Mouse (Mus musculus): Measurements from ENCODE around the gene Serhl. TPM values are rescaled to one million over a fixed set of nuclear protein-coding genes. Genes with fewer than 3 reads are reported as not detected.

Serhl gene
- total and polyA plus RNA-seq, 3 experiments: 52.0 to 123 (median 59.5) TPM

- in situ Hi-C loops (cut with MboI; ENCODE audit: low pct_ligation_motif_present, low pct_unique_long_range_greater_than_20kb, low sequenced_read_pairs) (no loop called here), dilution Hi-C loops (cut with MboI; ENCODE audit: extremely low pct_ligation_motif_present, extremely low pct_unique_long_range_greater_than_20kb, low sequenced_read_pairs) (no loop called here)
- no peak for DNase-seq (ENCODE audit: extremely low read depth)
- no peak overlapping the region for H3K9ac ChIP-seq (ENCODE audit: insufficient read depth, low read depth)
- no peaks in the 10 kb centered on the region for H3K27me3 ChIP-seq (replicated peaks)
- no peaks in the 10 kb centered on the region for H3K9me3 ChIP-seq (replicated peaks; ENCODE audit: low read length)
- no peaks in the 10 kb centered on the region for H3K79me2 ChIP-seq (replicated peaks; ENCODE audit: control insufficient read depth, extremely low read depth, insufficient read depth, poor library complexity, severe bottlenecking)
- peaks cover 0 to 30% of the 10 kb centered on the region in 2 experiments; a peak in 2 of 4 replicates for H3K4me1 ChIP-seq (ENCODE audit: control insufficient read depth in 1 of 2, insufficient read depth in 2 of 2)
- H3K27ac ChIP-seq (ENCODE audit: insufficient read depth, low read depth): no peak overlapping the region
- no peak overlapping the region for H3K4me2 ChIP-seq (ENCODE audit: insufficient read depth, low read depth, poor library complexity, severe bottlenecking)
- no peak overlapping the region for H3K4me3 ChIP-seq (replicated peaks in 1 of 3; ENCODE audit: low read depth in 2 of 3, low read length in 2 of 3, poor library complexity in 1 of 3)
- H3K36me3 ChIP-seq (replicated peaks in 1 of 2; ENCODE audit: control insufficient read depth in 1 of 2, insufficient read depth in 1 of 2, low read length in 1 of 2): peaks cover 26 to 65% of the 10 kb centered on the region in 2 experiments
- TF ChIP-seq NELFE (IDR thresholded peaks at IDR 0.05; ENCODE audit: low read depth, low read length): no peak
- no peak for TF ChIP-seq E2F4 (IDR thresholded peaks at IDR 0.05; ENCODE audit: insufficient replicate concordance, low read depth, low read length)
- no peak for TF ChIP-seq TCF12 (IDR thresholded peaks at IDR 0.05; ENCODE audit: low read depth, low read length)
Measured at GRCm38 (mm10) chr15:83103111-83103510, 13.8 kb downstream of the Serhl start.

GRCm38 (mm10) chr15:83106426-83106825 lies 17.1 kb downstream of the Serhl start:
- H3K9me3 ChIP-seq (replicated peaks; ENCODE audit: low read length): no peaks in the 10 kb centered on the region
- no peaks in the 10 kb centered on the region for H3K79me2 ChIP-seq (replicated peaks; ENCODE audit: control insufficient read depth, extremely low read depth, insufficient read depth, poor library complexity, severe bottlenecking)
- H3K4me1 ChIP-seq (ENCODE audit: control insufficient read depth in 1 of 2, insufficient read depth in 2 of 2): peaks cover 0 to 26% of the 10 kb centered on the region in 2 experiments; a peak in 2 of 4 replicates
- dilution Hi-C loops (cut with MboI; ENCODE audit: extremely low pct_ligation_motif_present, extremely low pct_unique_long_range_greater_than_20kb, low sequenced_read_pairs): no loop called here
- in situ Hi-C loops (cut with MboI; ENCODE audit: low pct_ligation_motif_present, low pct_unique_long_range_greater_than_20kb, low sequenced_read_pairs): no loop called here
- no peak overlapping the region for H3K4me3 ChIP-seq (replicated peaks in 1 of 3; ENCODE audit: low read depth in 2 of 3, low read length in 2 of 3, poor library complexity in 1 of 3)
- TF ChIP-seq NELFE (IDR thresholded peaks at IDR 0.05; ENCODE audit: low read depth, low read length) (no peak), PAX5 (IDR thresholded peaks at IDR 0.05; ENCODE audit: low read length) (no peak)
- H3K27me3 ChIP-seq (replicated peaks): no peaks in the 10 kb centered on the region
- H3K36me3 ChIP-seq (replicated peaks in 1 of 2; ENCODE audit: control insufficient read depth in 1 of 2, insufficient read depth in 1 of 2, low read length in 1 of 2): peaks cover 33 to 86% of the 10 kb centered on the region in 2 experiments
- H3K27ac ChIP-seq (ENCODE audit: insufficient read depth, low read depth): no peak overlapping the region
- H3K4me2 ChIP-seq (ENCODE audit: insufficient read depth, low read depth, poor library complexity, severe bottlenecking): no peak overlapping the region
- no peak overlapping the region for H3K9ac ChIP-seq (ENCODE audit: insufficient read depth, low read depth)
- no peak for DNase-seq (ENCODE audit: extremely low read depth)

GRCm38 (mm10) chr15:83107814-83108213 lies 18.5 kb downstream of the Serhl start:
- H3K36me3 ChIP-seq (replicated peaks in 1 of 2; ENCODE audit: control insufficient read depth in 1 of 2, insufficient read depth in 1 of 2, low read length in 1 of 2): peaks cover 31 to 83% of the 10 kb centered on the region in 2 experiments

GRCm38 (mm10) chr15:83111290-83111689 lies 22.0 kb downstream of the Serhl start:
- H3K36me3 ChIP-seq (replicated peaks in 1 of 2; ENCODE audit: control insufficient read depth in 1 of 2, insufficient read depth in 1 of 2, low read length in 1 of 2): peaks cover 39 to 78% of the 10 kb centered on the region in 2 experiments
- no peak for DNase-seq (ENCODE audit: extremely low read depth)
- H3K9me3 ChIP-seq (replicated peaks; ENCODE audit: low read length): no peaks in the 10 kb centered on the region
- H3K4me1 ChIP-seq (ENCODE audit: control insufficient read depth in 1 of 2, insufficient read depth in 2 of 2): peaks cover 2 to 35% of the 10 kb centered on the region in 2 experiments; a peak in 3 of 4 replicates
- in situ Hi-C loops (cut with MboI; ENCODE audit: low pct_ligation_motif_present, low pct_unique_long_range_greater_than_20kb, low sequenced_read_pairs): no loop called here
- H3K79me2 ChIP-seq (replicated peaks; ENCODE audit: control insufficient read depth, extremely low read depth, insufficient read depth, poor library complexity, severe bottlenecking): no peaks in the 10 kb centered on the region
- dilution Hi-C loops (cut with MboI; ENCODE audit: extremely low pct_ligation_motif_present, extremely low pct_unique_long_range_greater_than_20kb, low sequenced_read_pairs): no loop called here
- H3K27ac ChIP-seq (ENCODE audit: insufficient read depth, low read depth): no peak overlapping the region
- TF ChIP-seq RAD21 (IDR thresholded peaks at IDR 0.05; ENCODE audit: low read depth, low read length) (no peak), HCFC1 (IDR thresholded peaks at IDR 0.05; ENCODE audit: low read depth, low read length) (no peak), USF1 (IDR thresholded peaks at IDR 0.05; ENCODE audit: low read depth, low read length) (no peak), RCOR1 (conservative IDR thresholded peaks at IDR 0.05; ENCODE audit: low read depth, low read length) (no peak), BHLHE40 (IDR thresholded peaks at IDR 0.05; ENCODE audit: low read depth, low read length) (no peak), NRF1 (IDR thresholded peaks at IDR 0.05; ENCODE audit: low read depth, low read length) (no peak), IRF4 (IDR thresholded peaks at IDR 0.05; ENCODE audit: low read depth, low read length) (no peak), GABPA (IDR thresholded peaks at IDR 0.05; ENCODE audit: insufficient replicate concordance, low read depth, low read length) (no peak), CHD1 (IDR thresholded peaks at IDR 0.05; ENCODE audit: low read depth, low read length) (no peak), TBP (conservative IDR thresholded peaks at IDR 0.05; ENCODE audit: low read depth, low read length) (no peak), ZKSCAN1 (IDR thresholded peaks at IDR 0.05; ENCODE audit: borderline replicate concordance, low read depth, low read length) (no peak), MEF2A (IDR thresholded peaks at IDR 0.05; ENCODE audit: borderline replicate concordance, low read depth, low read length) (no peak), POLR2A (IDR thresholded peaks at IDR 0.05; ENCODE audit: low read depth, low read length) (no peak), MAZ (IDR thresholded peaks at IDR 0.05; ENCODE audit: low read depth, low read length) (no peak), JUND (conservative IDR thresholded peaks at IDR 0.05; ENCODE audit: low read depth, low read length) (no peak)
- no peak overlapping the region for H3K4me2 ChIP-seq (ENCODE audit: insufficient read depth, low read depth, poor library complexity, severe bottlenecking)
- H3K4me3 ChIP-seq (replicated peaks in 1 of 3; ENCODE audit: low read depth in 2 of 3, low read length in 2 of 3, poor library complexity in 1 of 3): no peak overlapping the region
- H3K27me3 ChIP-seq (replicated peaks): no peaks in the 10 kb centered on the region
- H3K9ac ChIP-seq (ENCODE audit: insufficient read depth, low read depth): no peak overlapping the region

More at GRCm38 (mm10) chr15:83107814-83108213, 18.5 kb downstream of the Serhl start:
- H3K4me3 ChIP-seq (replicated peaks in 1 of 3; ENCODE audit: low read depth in 2 of 3, low read length in 2 of 3, poor library complexity in 1 of 3): no peak overlapping the region
- no peak for DNase-seq (ENCODE audit: extremely low read depth)
- TF ChIP-seq MAX (IDR thresholded peaks at IDR 0.05; ENCODE audit: low read length) (no peak), TBP (conservative IDR thresholded peaks at IDR 0.05; ENCODE audit: low read depth, low read length) (no peak)
- in situ Hi-C loops (cut with MboI; ENCODE audit: low pct_ligation_motif_present, low pct_unique_long_range_greater_than_20kb, low sequenced_read_pairs): no loop called here
- H3K27ac ChIP-seq (ENCODE audit: insufficient read depth, low read depth): no peak overlapping the region
- no peak overlapping the region for H3K4me2 ChIP-seq (ENCODE audit: insufficient read depth, low read depth, poor library complexity, severe bottlenecking)
- H3K79me2 ChIP-seq (replicated peaks; ENCODE audit: control insufficient read depth, extremely low read depth, insufficient read depth, poor library complexity, severe bottlenecking): no peaks in the 10 kb centered on the region
- H3K9ac ChIP-seq (ENCODE audit: insufficient read depth, low read depth): no peak overlapping the region
- peaks cover 0 to 31% of the 10 kb centered on the region in 2 experiments; a peak in 2 of 4 replicates for H3K4me1 ChIP-seq (ENCODE audit: control insufficient read depth in 1 of 2, insufficient read depth in 2 of 2)
- no peaks in the 10 kb centered on the region for H3K27me3 ChIP-seq (replicated peaks)
- no peaks in the 10 kb centered on the region for H3K9me3 ChIP-seq (replicated peaks; ENCODE audit: low read length)
- dilution Hi-C loops (cut with MboI; ENCODE audit: extremely low pct_ligation_motif_present, extremely low pct_unique_long_range_greater_than_20kb, low sequenced_read_pairs): no loop called here

Measured in CH12.LX (cell line).